Mouse (Mus musculus) heart, adult 2 months (tissue): Measurements from ENCODE around the gene Ttc28. TPM values are rescaled to one million over a fixed set of nuclear protein-coding genes. Genes with fewer than 3 reads are reported as not detected.
A peak's percentile ranks its signal among the peaks of the same experiment; 100 is the strongest.

Experiments used
- DNase-seq, 2 experiments: peaks; one replicate each; pipeline ENCODE4 v3.0.0; 2021
- H3K27ac ChIP-seq: fragments of 200-600 bp; 2 replicates; pipeline ENCODE4 v1.8.1; 2022
- H3K27me3 ChIP-seq: fragments of 200-500 bp; 2 replicates; pipeline ENCODE4 v1.6.1; 2012; ENCODE audit warnings: mild to moderate bottlenecking, low read length, inconsistent platforms, mixed read lengths; ENCODE audit not compliant: control insufficient read depth, insufficient read depth
- H3K36me3 ChIP-seq: fragments of 200-500 bp; 2 replicates; pipeline ENCODE4 v1.6.1; 2012; ENCODE audit warnings: low read length, inconsistent platforms; ENCODE audit not compliant: control insufficient read depth, insufficient read depth
- H3K4me1 ChIP-seq: fragments of 200-500 bp; 2 replicates; pipeline ENCODE4 v1.6.1; 2011; ENCODE audit warnings: low read length; ENCODE audit not compliant: control insufficient read depth, insufficient read depth
- H3K4me3 ChIP-seq: fragments of 200-600 bp; 2 replicates; pipeline ENCODE4 v1.8.1; 2022
- H3K79me2 ChIP-seq: fragments of 200-500 bp; replicated peaks from 2 replicates; pipeline ENCODE4 v1.6.1; 2012; ENCODE audit warnings: mild to moderate bottlenecking, inconsistent platforms, low read length, moderate library complexity, mixed read lengths; ENCODE audit not compliant: control insufficient read depth, insufficient read depth
- H3K9ac ChIP-seq: fragments of 200-500 bp; 2 replicates; pipeline ENCODE4 v1.6.1; 2012; ENCODE audit warnings: low read depth, mild to moderate bottlenecking, control low read depth, inconsistent platforms, low read length, mixed read lengths
- CTCF ChIP-seq: fragments of 200-600 bp; IDR thresholded peaks from 2 replicates; pipeline ENCODE4 v1.8.1; 2022; ENCODE audit warnings: antibody characterized with exemption, mild to moderate bottlenecking, moderate library complexity
- EP300 ChIP-seq: fragments of 200-500 bp; IDR thresholded peaks from 2 replicates; pipeline ENCODE4 v1.6.1; 2011; ENCODE audit warnings: low read depth, low read length, control low read depth; ENCODE audit not compliant: insufficient read depth
- POLR2A ChIP-seq: fragments of 200-500 bp; IDR thresholded peaks from 2 replicates; pipeline ENCODE4 v1.6.1; 2011; ENCODE audit warnings: mild to moderate bottlenecking, low read depth, low read length, control low read depth; ENCODE audit not compliant: insufficient read depth
- WGBS: fragments of 180-500 bp; shearing (Covaris S2); methylation state at CpG from one replicate; pipeline ENCODE4 v1.1.7; 2018; 5-methylcytosine and 5-hydroxymethylcytosine counted together
- intact Hi-C: fragments of 180-260 bp; cut with DNase I; formaldehyde crosslinking; loops from one replicate; pipeline ENCODE4 v1.15.1; 2025
- polyA plus RNA-seq: library from polyadenylated mRNA; depleted of rRNA; stranded (reverse); fragments of >200 nt; gene quantifications from 2 replicates; pipeline ENCODE4 v1.2.3, GENCODE M21; 2012
- total RNA-seq, 2 experiments: library from RNA; stranded (reverse); gene quantifications; 2 replicates each; pipeline ENCODE4 v1.2.3; 2021

Ttc28 gene
- total and polyA plus RNA-seq, 3 experiments = 7.2 to 15.0 (median 12.3) TPM

- 41% methylated on average over 3 of the region's 3 CpGs for WGBS
- Histone ChIP-seq H3K79me2 (no peaks in the 10 kb centered on the region; the same call in 1 of the 2 replicates), H3K27me3 (no peaks in the 10 kb centered on the region), H3K36me3 (peaks cover 13% of the 10 kb centered on the region), H3K27ac (peak overlapping the region; percentile 68), H3K9ac (no peak overlapping the region), H3K4me3 (peak overlapping the region; percentile 31; the same call in 1 of the 2 replicates), H3K4me1 (peaks cover 28% of the 10 kb centered on the region)
- intact Hi-C loops = loop anchor here (5.0 kb wide), 2 partner anchors 37 to 138 kb away; no protein-coding TSS in a partner anchor
- TF ChIP-seq POLR2A (no peak), CTCF (no peak), EP300 (no peak)
- DNase-seq = peak in 1 of 2 experiments; percentile 30
These were observed 240.2 kb downstream of the Ttc28 start for GRCm38 (mm10) chr5:111119805-111120204.

GRCm38 (mm10) chr5:111120298-111120697 is 240.7 kb downstream of the Ttc28 start:
- WGBS = 49% methylated on average over 7 of the region's 7 CpGs
- intact Hi-C loops = no loop called here
- TF ChIP-seq EP300 = no peak
- no peak for TF ChIP-seq CTCF
- no peak for TF ChIP-seq POLR2A

GRCm38 (mm10) chr5:111120705-111121420 is 241.3 kb downstream of the Ttc28 start:
- TF ChIP-seq CTCF (no peak), EP300 (no peak), POLR2A (no peak)
- H3K79me2 ChIP-seq = no peaks in the 10 kb centered on the region; the same call in 1 of the 2 replicates
- intact Hi-C loops = no loop called here
- H3K27ac ChIP-seq = no peak overlapping the region
- peaks cover 25% of the 10 kb centered on the region for H3K4me1 ChIP-seq
- no peak overlapping the region; the same call in 1 of the 2 replicates for H3K9ac ChIP-seq
- peaks cover 13% of the 10 kb centered on the region for H3K36me3 ChIP-seq
- no peak overlapping the region for H3K4me3 ChIP-seq
- WGBS = 54% methylated on average over 10 of the region's 10 CpGs
- H3K27me3 ChIP-seq = no peaks in the 10 kb centered on the region
- DNase-seq = no peak

More at GRCm38 (mm10) chr5:111120298-111120697, 240.7 kb downstream of the Ttc28 start:
- Histone ChIP-seq H3K4me3 (peak overlapping the region; percentile 31; the same call in 1 of the 2 replicates), H3K27me3 (no peaks in the 10 kb centered on the region), H3K27ac (peak overlapping the region; percentile 68), H3K9ac (no peak overlapping the region), H3K79me2 (no peaks in the 10 kb centered on the region; the same call in 1 of the 2 replicates), H3K36me3 (peaks cover 13% of the 10 kb centered on the region), H3K4me1 (peaks cover 28% of the 10 kb centered on the region)
- DNase-seq = no peak

- intact Hi-C loops = no loop called here
- H3K9ac ChIP-seq = no peak overlapping the region
- no peaks in the 10 kb centered on the region for H3K27me3 ChIP-seq
- WGBS = 64% methylated on average over 9 of the region's 9 CpGs
- H3K36me3 ChIP-seq = peaks cover 10% of the 10 kb centered on the region
- peaks cover 21% of the 10 kb centered on the region for H3K4me1 ChIP-seq
- no peak for DNase-seq
- no peak overlapping the region for H3K27ac ChIP-seq
- no peaks in the 10 kb centered on the region; the same call in 1 of the 2 replicates for H3K79me2 ChIP-seq
- no peak overlapping the region for H3K4me3 ChIP-seq
- TF ChIP-seq CTCF = no peak
- TF ChIP-seq POLR2A = no peak
- TF ChIP-seq EP300 = no peak
These were observed 242.9 kb downstream of the Ttc28 start for GRCm38 (mm10) chr5:111122332-111123049.

- Histone ChIP-seq H3K4me3 (no peak overlapping the region), H3K79me2 (no peaks in the 10 kb centered on the region; the same call in 1 of the 2 replicates), H3K27me3 (no peaks in the 10 kb centered on the region), H3K4me1 (peaks cover 24% of the 10 kb centered on the region), H3K27ac (no peak overlapping the region), H3K36me3 (peaks cover 10% of the 10 kb centered on the region), H3K9ac (no peak overlapping the region)
- TF ChIP-seq CTCF (no peak), EP300 (no peak), POLR2A (no peak)
- intact Hi-C loops = no loop called here
- DNase-seq = no peak
- WGBS = 81% methylated on average over 12 of the region's 12 CpGs
These were observed 243.6 kb downstream of the Ttc28 start for GRCm38 (mm10) chr5:111123050-111123746.
